Mouse (Mus musculus) G1E (cell line): Measurements from ENCODE around the gene Spata45. TPM values are rescaled to one million over a fixed set of nuclear protein-coding genes. Genes with fewer than 3 reads are reported as not detected.

ENCODE experiments used
- ATAC-seq: 2 replicates; pipeline ENCODE4 v1.8.0; 2016; ENCODE audit warnings: mild to moderate bottlenecking; ENCODE audit not compliant: insufficient number of reproducible peaks, poor library complexity, low FRiP score, severe bottlenecking; ENCODE audit errors: extremely low read depth
- DNase-seq: peaks from one replicate; pipeline ENCODE4 v3.0.0; 2012; ENCODE audit warnings: low spot score
- H3K27me3 ChIP-seq: 2 replicates; pipeline ENCODE4 v1.6.1; 2012; ENCODE audit warnings: mild to moderate bottlenecking, low read length, inconsistent platforms; ENCODE audit not compliant: insufficient read depth
- H3K36me3 ChIP-seq: replicated peaks from 2 replicates; pipeline ENCODE3; 2012; ENCODE audit warnings: mild to moderate bottlenecking, inconsistent platforms
- H3K4me1 ChIP-seq: 2 replicates; pipeline ENCODE4 v1.6.1; 2012; ENCODE audit warnings: low read depth, low read length, inconsistent platforms, mixed read lengths; ENCODE audit not compliant: insufficient read depth
- H3K4me3 ChIP-seq: 2 replicates; pipeline ENCODE4 v1.5.1; 2012; ENCODE audit warnings: low read depth, mild to moderate bottlenecking, inconsistent platforms, low read length, moderate library complexity, mixed read lengths
- H3K9me3 ChIP-seq: replicated peaks from 2 replicates; pipeline ENCODE4 v1.6.1; 2012; ENCODE audit warnings: inconsistent platforms
- CTCF ChIP-seq: IDR thresholded peaks from 2 replicates; pipeline ENCODE4 v1.5.1; 2012; ENCODE audit warnings: low read depth, low read length, inconsistent platforms, mixed read lengths
- GATA1 ChIP-seq: IDR thresholded peaks from 2 replicates; pipeline ENCODE4 v1.6.1; 2012; ENCODE audit warnings: borderline replicate concordance, low read length, inconsistent platforms, mixed read lengths
- GATA2 ChIP-seq: IDR thresholded peaks from 2 replicates; pipeline ENCODE4 v1.6.1; 2012; ENCODE audit warnings: low read depth, low read length, inconsistent platforms, borderline replicate concordance
- POLR2AphosphoS5 ChIP-seq: IDR thresholded peaks from 2 replicates; pipeline ENCODE4 v1.6.1; 2012; ENCODE audit warnings: low read depth, low read length, inconsistent platforms; ENCODE audit not compliant: insufficient replicate concordance
- TAL1 ChIP-seq: conservative IDR thresholded peaks from 2 replicates; pipeline ENCODE4 v1.6.1; 2012; ENCODE audit warnings: low read depth, low read length, inconsistent platforms, mixed read lengths
- polyA plus RNA-seq: library from polyadenylated mRNA; stranded (reverse); fragments of >175 nt; gene quantifications from 2 replicates; pipeline ENCODE4 v1.2.3, GENCODE M21; 2012
- total RNA-seq, 2 experiments: library from RNA; stranded (forward) in 1 of 2; stranded (reverse) in 1 of 2; fragments of 200-1000 nt in 1 of 2; fragments of >200 nt in 1 of 2; fragmentation: Nextera tagmentation in 1 of 2; gene quantifications; 2 replicates each; pipeline ENCODE4 v1.2.3; 2014 to 2017

Gene Spata45
- total and polyA plus RNA-seq, 3 experiments: not detected

- ATAC-seq (no peak), DNase-seq (no peak)
- TF ChIP-seq GATA2 (no peak), CTCF (no peak)
- Histone ChIP-seq H3K27me3 (no peaks in the 10 kb centered on the region), H3K9me3 (no peaks in the 10 kb centered on the region), H3K4me3 (peak overlapping the region; percentile 96), H3K36me3 (peaks cover 51% of the 10 kb centered on the region), H3K4me1 (peaks cover 30% of the 10 kb centered on the region)
Observed at GRCm38 (mm10) chr1:191063700-191064099, 27.3 kb downstream of the Spata45 start.

- ATAC-seq (no peak), DNase-seq (no peak)
- TF ChIP-seq TAL1: no peak
- no peak for TF ChIP-seq GATA1
- H3K4me1 ChIP-seq: peaks cover 34% of the 10 kb centered on the region
- H3K27me3 ChIP-seq: no peaks in the 10 kb centered on the region
- peak overlapping the region; percentile 13; the same call in 1 of the 2 replicates for H3K4me3 ChIP-seq
- peaks cover 51% of the 10 kb centered on the region for H3K36me3 ChIP-seq
- H3K9me3 ChIP-seq: no peaks in the 10 kb centered on the region
Observed at GRCm38 (mm10) chr1:191064535-191064934, 28.1 kb downstream of the Spata45 start.

- peaks cover 56% of the 10 kb centered on the region for H3K36me3 ChIP-seq
- H3K4me1 ChIP-seq: peaks cover 34% of the 10 kb centered on the region
- H3K4me3 ChIP-seq: no peak overlapping the region; the same call in 1 of the 2 replicates
- H3K27me3 ChIP-seq: no peaks in the 10 kb centered on the region
- ATAC-seq: peak; percentile 46
- DNase-seq: no peak
- no peaks in the 10 kb centered on the region for H3K9me3 ChIP-seq
- TF ChIP-seq CTCF (no peak), TAL1 (no peak), GATA1 (no peak), GATA2 (no peak), POLR2AphosphoS5 (no peak)
Observed at GRCm38 (mm10) chr1:191065188-191065587, 28.7 kb downstream of the Spata45 start.

- TF ChIP-seq CTCF (no peak), GATA1 (no peak), TAL1 (no peak), GATA2 (no peak), POLR2AphosphoS5 (no peak)
- Histone ChIP-seq H3K4me1 (peaks cover 37% of the 10 kb centered on the region), H3K27me3 (no peaks in the 10 kb centered on the region), H3K36me3 (peaks cover 85% of the 10 kb centered on the region), H3K9me3 (no peaks in the 10 kb centered on the region), H3K4me3 (no peak overlapping the region)
- ATAC-seq: peak; percentile 32; the same call in 1 of the 2 replicates
- DNase-seq: no peak
Observed at GRCm38 (mm10) chr1:191068377-191068776, 31.9 kb downstream of the Spata45 start.

GRCm38 (mm10) chr1:191070259-191070658 is 33.8 kb downstream of the Spata45 start:
- ATAC-seq (no peak), DNase-seq (no peak)
- H3K36me3 ChIP-seq: peaks cover 97% of the 10 kb centered on the region
- H3K27me3 ChIP-seq: no peaks in the 10 kb centered on the region
- no peak overlapping the region for H3K4me3 ChIP-seq
- TF ChIP-seq GATA2 (no peak), GATA1 (no peak), TAL1 (no peak), POLR2AphosphoS5 (no peak), CTCF (no peak)
- peaks cover 22% of the 10 kb centered on the region for H3K4me1 ChIP-seq
- no peaks in the 10 kb centered on the region for H3K9me3 ChIP-seq

- H3K9me3 ChIP-seq: no peaks in the 10 kb centered on the region
- TF ChIP-seq GATA2: no peak
- no peak for TF ChIP-seq POLR2AphosphoS5
- no peak for TF ChIP-seq CTCF
- no peaks in the 10 kb centered on the region for H3K27me3 ChIP-seq
- no peak overlapping the region for H3K4me3 ChIP-seq
- ATAC-seq: no peak
- peaks cover 96% of the 10 kb centered on the region for H3K36me3 ChIP-seq
- H3K4me1 ChIP-seq: peaks cover 20% of the 10 kb centered on the region
- DNase-seq: no peak
Observed at GRCm38 (mm10) chr1:191071613-191072012, 35.2 kb downstream of the Spata45 start.

- Histone ChIP-seq H3K4me1 (peaks cover 20% of the 10 kb centered on the region), H3K4me3 (no peak overlapping the region), H3K9me3 (no peaks in the 10 kb centered on the region), H3K36me3 (peaks cover 98% of the 10 kb centered on the region), H3K27me3 (no peaks in the 10 kb centered on the region)
- no peak for DNase-seq
- ATAC-seq: no peak
- TF ChIP-seq POLR2AphosphoS5 (no peak), CTCF (no peak), GATA2 (no peak), GATA1 (no peak), TAL1 (no peak)
Observed at GRCm38 (mm10) chr1:191072329-191072913, 36.0 kb downstream of the Spata45 start.
